Mouse (Mus musculus): Measurements from ENCODE around the gene Vmn2r5.
"Not testable (repeated sequence)": the region's sequence is repeated elsewhere in the genome, so short reads cannot be mapped to it uniquely, and the experiment has no call there.

Gene Vmn2r5

DNA sequence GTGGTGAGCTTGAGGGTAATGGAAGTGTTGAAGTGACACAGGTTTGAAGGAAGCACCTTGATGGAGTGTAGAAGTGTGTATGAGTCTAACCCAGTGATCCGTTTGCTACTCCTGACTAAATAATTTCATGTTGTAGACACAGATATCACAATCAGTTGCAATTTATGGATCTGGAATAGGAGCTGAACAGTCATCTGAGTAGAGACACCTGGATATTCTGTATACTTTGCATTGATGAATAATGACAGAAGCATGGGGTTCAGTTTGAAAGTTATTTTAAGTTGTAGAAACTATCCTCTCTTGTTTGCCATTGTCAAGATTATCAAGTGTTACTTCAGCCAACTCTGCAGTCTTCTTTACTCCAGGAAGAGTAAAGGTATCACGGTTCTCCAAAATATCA is at the start of gene Vmn2r5:
TSS of gene Vmn2r5 (minus strand) at position 101 of the 400 bp plus-strand sequence.
- DNase-seq, result not testable (repeated sequence)

DNA sequence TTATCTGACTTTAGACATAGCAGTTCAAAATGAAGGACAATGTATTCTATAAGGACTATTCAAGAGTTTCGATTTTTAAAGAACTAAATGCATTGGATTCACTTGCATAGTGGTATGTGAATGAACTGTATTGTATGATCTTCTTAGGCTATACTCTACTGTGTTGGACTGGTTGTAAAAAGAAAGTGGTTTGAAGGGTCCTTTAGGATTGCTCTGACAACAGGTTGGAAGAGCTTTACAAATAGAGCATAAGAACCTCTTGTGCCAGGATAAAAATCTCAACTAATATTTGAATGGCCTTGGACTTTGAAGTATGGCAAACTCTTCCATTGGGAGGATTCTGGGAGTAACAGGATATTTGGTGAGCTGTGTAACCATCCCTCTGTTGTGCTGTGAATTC is 13.9 kb upstream of the Vmn2r5 start:
- not testable (repeated sequence) for DNase-seq

All from thymus, postnatal 36 days (tissue).